In genomic region chr17:8211399-8211798, GRCm38 (mm10) we compare ENCODE assay signal across 25 mouse cellular contexts. TPM values are rescaled to one million over a fixed set of nuclear protein-coding genes. Genes with fewer than 3 reads are reported as not detected.
"Had no signal": no experiment of that assay in that cellular context is flagged by ENCODE, and none has a peak within 500 bp of the region (broad histone marks: within the 10 kb centered on the region; RNA-seq: fewer than 3 reads in every experiment).

No protein-coding gene starts in this region.

- H3K4me1 ChIP-seq: limb, embryonic 12.5 days; limb, embryonic 15.5 days; megakaryocyte, embryonic 14.5 days; midbrain, embryonic 10.5 days; midbrain, embryonic 15.5 days; neural tube, embryonic 12.5 days; neural tube, embryonic 15.5 days had no signal

- ATAC-seq: liver, postnatal 0 days; lung, postnatal 0 days; midbrain, embryonic 15.5 days had no signal

- H3K27ac ChIP-seq: limb, embryonic 12.5 days; limb, embryonic 15.5 days; liver, embryonic 14.5 days; macrophage; midbrain, embryonic 10.5 days; midbrain, embryonic 15.5 days; neural tube, embryonic 12.5 days; neural tube, embryonic 15.5 days had no signal

- H3K27me3 ChIP-seq: limb, embryonic 12.5 days; limb, embryonic 15.5 days; midbrain, embryonic 15.5 days; neural tube, embryonic 12.5 days; neural tube, embryonic 15.5 days had no signal

- H3K4me3 ChIP-seq: limb, embryonic 12.5 days; limb, embryonic 15.5 days; megakaryocyte, embryonic 14.5 days; midbrain, embryonic 10.5 days; midbrain, embryonic 15.5 days; neural tube, embryonic 12.5 days; neural tube, embryonic 15.5 days had no signal

- H3K36me3 ChIP-seq: limb, embryonic 12.5 days; limb, embryonic 15.5 days; midbrain, embryonic 10.5 days; midbrain, embryonic 15.5 days; neural tube, embryonic 12.5 days; neural tube, embryonic 15.5 days had no signal

- H3K9ac ChIP-seq: limb, embryonic 12.5 days; limb, embryonic 15.5 days; liver, embryonic 14.5 days; liver, postnatal 0 days; lung, embryonic 14.5 days; midbrain, embryonic 15.5 days; neural tube, embryonic 12.5 days; neural tube, embryonic 15.5 days had no signal

- DNase-seq: kidney, adult 2 months; kidney, postnatal 10 days; kidney, postnatal 36 days; left cerebral cortex, postnatal 4 days; liver, postnatal 0 days; lung, embryonic 14.5 days; retina, postnatal 1 day; right cerebral cortex, postnatal 25 days; spleen, adult 18-20 months; thymus, adult 18-20 months; thymus, postnatal 36 days had no signal

- H3K4me2 ChIP-seq: limb, embryonic 12.5 days; limb, embryonic 15.5 days; liver, embryonic 11.5 days; lung, embryonic 14.5 days; midbrain, embryonic 15.5 days; neural tube, embryonic 12.5 days; neural tube, embryonic 15.5 days had no signal

- H3K9me3 ChIP-seq: limb, embryonic 12.5 days; limb, embryonic 15.5 days; megakaryocyte, embryonic 14.5 days; midbrain, embryonic 10.5 days; midbrain, embryonic 15.5 days; neural tube, embryonic 12.5 days; neural tube, embryonic 15.5 days had no signal

RNA-seq across cellular contexts. Expression of gene Ccr6, which starts 24.4 kb away (rescaled TPM):
- total RNA-seq: layer of hippocampus, postnatal 14 days; left cerebral cortex, postnatal 14 days; left cerebral cortex, postnatal 4 days had no signal
- polyA plus RNA-seq: kidney, embryonic 14.5 days; limb, embryonic 12.5 days; limb, embryonic 15.5 days; liver, embryonic 11.5 days; lung, embryonic 14.5 days; macrophage; midbrain, embryonic 10.5 days; midbrain, embryonic 15.5 days; neural tube, embryonic 12.5 days; neural tube, embryonic 15.5 days had no signal
